Mouse (Mus musculus): ENCODE data around the gene Upk1a.

The Upk1a gene

GRCm38 (mm10) chr7:30572389-30572788 is 40.3 kb downstream of the Upk1a start:
- in situ Hi-C loops (cut with MboI): no loop called here

- in situ Hi-C loops (cut with MboI): no loop called here
Measured at GRCm38 (mm10) chr7:30567555-30567954, 45.1 kb downstream of the Upk1a start.

- in situ Hi-C loops (cut with MboI): no loop called here
Measured at GRCm38 (mm10) chr7:30566033-30566432, 46.6 kb downstream of the Upk1a start.

DNA sequence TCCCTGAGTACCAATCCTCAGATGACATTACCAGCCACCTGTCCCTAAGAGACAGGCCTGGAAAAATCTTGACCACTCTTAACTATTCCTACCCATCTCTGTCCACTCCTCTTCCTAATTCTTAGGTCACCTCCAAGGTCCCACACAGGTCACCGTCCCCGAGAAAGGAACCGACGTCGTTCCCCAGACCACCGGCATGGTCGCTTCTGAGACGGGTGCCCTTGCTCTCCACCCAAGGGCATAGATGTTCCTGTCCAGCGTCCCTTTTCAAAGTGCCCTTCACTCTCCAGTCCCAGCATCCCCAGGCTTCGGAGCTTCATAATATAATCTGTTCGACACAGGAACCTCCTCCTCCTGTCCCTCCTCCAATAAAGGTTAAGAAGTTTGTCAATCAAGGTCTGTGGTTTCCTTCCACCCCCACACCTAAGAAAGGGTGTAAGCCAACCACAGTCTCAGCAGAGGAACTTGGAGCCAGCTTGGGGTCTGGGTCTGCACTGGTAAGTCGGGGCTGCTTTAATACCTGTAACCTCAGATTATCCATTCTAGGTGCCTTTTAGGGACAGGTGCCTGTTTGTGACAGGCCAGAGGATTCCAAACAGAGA is 47.6 kb downstream of the Upk1a start, which contains the start of gene Igflr1:
Gene Igflr1, plus strand, starts transcription at position 458 of the 602 bp plus-strand sequence.
- in situ Hi-C loops (cut with MboI): no loop called here

DNA sequence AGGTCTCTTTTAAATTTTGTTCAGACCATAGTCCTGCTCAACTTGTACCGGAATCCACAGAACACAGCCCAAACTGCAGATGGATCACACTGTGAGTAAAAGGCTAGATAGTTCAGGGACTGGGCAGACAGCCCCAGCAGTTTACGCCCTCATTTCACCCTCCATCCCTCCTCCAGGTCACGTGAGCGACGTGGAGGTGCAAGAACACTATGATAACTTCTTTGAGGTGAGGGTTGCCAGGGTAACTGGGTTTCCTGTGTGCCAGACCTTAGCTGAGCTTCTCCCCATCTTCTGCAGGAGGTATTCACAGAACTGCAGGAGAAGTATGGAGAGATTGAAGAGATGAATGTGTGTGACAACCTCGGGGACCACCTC is 48.8 kb downstream of the Upk1a start:
- in situ Hi-C loops (cut with MboI): no loop called here

DNA sequence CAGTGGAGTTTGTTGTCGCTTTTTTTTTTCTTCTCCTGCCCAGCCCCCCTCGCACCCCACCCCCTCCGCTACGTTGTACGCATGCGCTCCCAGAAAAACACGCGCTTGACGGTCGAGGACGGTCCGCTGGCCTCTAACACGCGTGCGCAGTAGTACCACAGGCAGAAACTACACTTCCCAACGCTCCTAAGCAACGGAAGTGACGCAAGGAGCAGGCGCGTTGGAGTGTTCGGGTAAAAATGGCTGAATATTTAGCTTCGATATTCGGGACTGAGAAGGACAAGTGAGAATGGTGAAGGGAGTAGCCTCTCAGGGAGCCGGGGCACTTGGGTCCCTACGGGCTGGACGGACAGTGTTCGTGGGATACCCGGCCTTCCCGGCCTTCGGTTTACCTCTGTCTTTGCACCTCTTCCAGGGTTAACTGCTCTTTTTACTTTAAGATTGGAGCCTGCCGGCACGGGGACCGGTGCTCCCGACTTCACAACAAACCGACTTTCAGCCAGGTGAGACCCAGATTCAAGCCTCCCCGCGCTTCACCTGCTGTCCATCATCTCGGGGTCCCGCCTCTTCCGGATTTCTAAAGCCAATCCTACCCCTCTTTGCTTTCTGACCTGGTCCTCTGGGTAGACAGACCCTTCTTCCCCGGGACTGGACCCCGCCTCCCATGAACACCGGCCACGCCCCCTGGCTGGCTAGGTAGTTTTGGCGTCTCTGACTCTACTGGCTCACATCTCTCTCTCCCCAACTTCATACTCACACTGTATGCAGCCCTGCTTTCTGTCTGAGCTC is 49.3 kb downstream of the Upk1a start, which contains the start of the genes U2af1l4, Gm49396 and Psenen:
Gene U2af1l4, plus strand, starts transcription at position 185 of the 789 bp plus-strand sequence.
Gene Gm49396, plus strand, starts transcription at position 228 of the 789 bp plus-strand sequence.
Gene Psenen, minus strand, starts transcription at position 511 of the 789 bp plus-strand sequence.
- in situ Hi-C loops (cut with MboI): no loop called here

- in situ Hi-C loops (cut with MboI): no loop called here
Measured at GRCm38 (mm10) chr7:30562526-30563116, 50.0 kb downstream of the Upk1a start.

GRCm38 (mm10) chr7:30560296-30560695 is 52.4 kb downstream of the Upk1a start:
- in situ Hi-C loops (cut with MboI): no loop called here

- in situ Hi-C loops (cut with MboI): no loop called here
Measured at GRCm38 (mm10) chr7:30559443-30559954, 53.1 kb downstream of the Upk1a start, which contains the start of gene Lin37. Gene Lin37 (minus strand): TSS chr7:30559838.

DNA sequence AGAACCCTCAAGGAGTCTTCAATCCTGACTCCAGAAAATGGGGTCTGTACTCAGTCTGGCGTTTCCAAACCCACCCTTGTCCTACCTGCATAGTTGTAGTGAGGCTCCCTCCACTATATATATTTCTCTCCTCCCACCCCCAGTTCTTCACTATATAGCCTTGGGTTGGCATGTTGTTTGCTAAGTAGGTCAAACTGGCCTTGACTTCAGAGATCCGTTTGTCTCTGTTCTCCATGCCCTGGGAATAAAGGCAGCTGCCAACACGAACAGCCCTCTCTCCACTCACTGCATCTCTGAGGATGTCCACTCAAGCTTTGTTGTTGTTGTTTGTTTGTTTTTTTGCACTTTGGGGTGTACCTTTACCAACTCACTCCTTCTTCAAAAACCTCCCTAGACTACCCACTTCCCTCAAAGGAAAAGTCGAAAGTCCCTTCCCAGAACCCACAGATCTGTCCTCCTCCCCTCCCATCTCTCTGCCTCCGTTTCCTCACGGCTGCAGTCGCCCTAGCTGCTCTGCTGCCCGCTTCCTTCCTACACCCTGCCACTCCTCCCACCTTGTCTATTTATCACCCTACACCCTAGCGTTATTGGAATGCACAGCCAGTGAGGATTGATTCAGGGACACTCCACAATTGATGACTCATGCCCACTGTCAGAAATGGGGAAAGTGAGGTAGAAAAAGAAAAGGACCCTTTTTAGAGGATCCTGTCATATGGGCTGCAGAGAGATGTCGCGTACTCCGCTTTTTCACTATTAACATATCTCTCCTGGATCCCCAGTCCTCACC is 53.8 kb downstream of the Upk1a start:
- in situ Hi-C loops (cut with MboI): no loop called here

- in situ Hi-C loops (cut with MboI): no loop called here
Measured at GRCm38 (mm10) chr7:30557901-30558514, 54.6 kb downstream of the Upk1a start.

- in situ Hi-C loops (cut with MboI): no loop called here
Measured at GRCm38 (mm10) chr7:30556894-30557536, 55.6 kb downstream of the Upk1a start.

- in situ Hi-C loops (cut with MboI): no loop called here
Measured at GRCm38 (mm10) chr7:30553810-30554584, 58.6 kb downstream of the Upk1a start.
